Mouse (Mus musculus) ovary, adult 18-20 months (tissue): ENCODE measurements around the gene Fblim1.

Experiments used
- DNase-seq: peaks from one replicate; pipeline ENCODE4 v3.0.0; 2022; ENCODE audit warnings: low spot score, mixed read lengths

Fblim1 gene

GRCm38 (mm10) chr4:141538408-141539212, 67.3 kb downstream of the Fblim1 start, which contains the start of gene Spen:
Gene Spen, minus strand, starts transcription at chr4:141538597.
- peak; percentile 93 for DNase-seq

GRCm38 (mm10) chr4:141537706-141538407, 68.0 kb downstream of the Fblim1 start:
- DNase-seq = no peak

GRCm38 (mm10) chr4:141537226-141537610, 68.7 kb downstream of the Fblim1 start:
- no peak for DNase-seq

GRCm38 (mm10) chr4:141536291-141537225, 69.3 kb downstream of the Fblim1 start:
- peak; percentile 50 for DNase-seq

- DNase-seq = no peak
These were observed 70.8 kb downstream of the Fblim1 start for GRCm38 (mm10) chr4:141534947-141535680.

- DNase-seq = no peak
These were observed 74.9 kb downstream of the Fblim1 start for GRCm38 (mm10) chr4:141530979-141531378.

GRCm38 (mm10) chr4:141528938-141529337, 77.0 kb downstream of the Fblim1 start:
- DNase-seq = no peak

- DNase-seq = no peak
These were observed 78.8 kb downstream of the Fblim1 start for GRCm38 (mm10) chr4:141526936-141527650.
